Mouse (Mus musculus): ENCODE measurements around the gene Pak7.
A peak's percentile ranks its signal among the peaks of the same experiment; 100 is the strongest.

Pak7 gene

GRCm38 (mm10) chr2:136175030-136175429 is 212.7 kb downstream of the Pak7 start:
- DNase-seq (ENCODE audit: low spot score in 2 of 2): no peak

- no peak for DNase-seq (ENCODE audit: low spot score in 2 of 2)
These were observed 237.0 kb downstream of the Pak7 start for GRCm38 (mm10) chr2:136150752-136151151.

- DNase-seq (ENCODE audit: low spot score in 2 of 2): no peak
These were observed 238.2 kb downstream of the Pak7 start for GRCm38 (mm10) chr2:136149530-136149929.

- peak; percentile 29 to 70 for DNase-seq (ENCODE audit: low spot score in 2 of 2)
These were observed 238.8 kb downstream of the Pak7 start for GRCm38 (mm10) chr2:136148999-136149398.

GRCm38 (mm10) chr2:136140807-136141206 is 247.0 kb downstream of the Pak7 start:
- no peak for DNase-seq (ENCODE audit: low spot score in 2 of 2)

- peak in 1 of 2 experiments; percentile 14 for DNase-seq (ENCODE audit: low spot score in 2 of 2)
These were observed 248.4 kb downstream of the Pak7 start for GRCm38 (mm10) chr2:136139159-136140069.

GRCm38 (mm10) chr2:136138451-136138850 is 249.3 kb downstream of the Pak7 start:
- DNase-seq (ENCODE audit: low spot score in 2 of 2): no peak

GRCm38 (mm10) chr2:136121867-136122266 is 265.9 kb downstream of the Pak7 start:
- no peak for DNase-seq (ENCODE audit: low spot score in 2 of 2)

GRCm38 (mm10) chr2:136118006-136118405 is 269.8 kb downstream of the Pak7 start:
- DNase-seq (ENCODE audit: low spot score in 2 of 2): no peak

GRCm38 (mm10) chr2:136113374-136113773 is 274.4 kb downstream of the Pak7 start:
- DNase-seq (ENCODE audit: low spot score in 2 of 2): no peak

- DNase-seq (ENCODE audit: low spot score in 2 of 2): no peak
These were observed 278.8 kb downstream of the Pak7 start for GRCm38 (mm10) chr2:136109038-136109363.

GRCm38 (mm10) chr2:136108124-136109037 is 279.4 kb downstream of the Pak7 start:
- no peak for DNase-seq (ENCODE audit: low spot score in 2 of 2)

- no peak for DNase-seq (ENCODE audit: low spot score in 2 of 2)
These were observed 280.2 kb downstream of the Pak7 start for GRCm38 (mm10) chr2:136107597-136107996.

GRCm38 (mm10) chr2:136097143-136097542 is 290.6 kb downstream of the Pak7 start:
- DNase-seq (ENCODE audit: low spot score in 2 of 2): no peak

GRCm38 (mm10) chr2:136095978-136096377 is 291.8 kb downstream of the Pak7 start:
- DNase-seq (ENCODE audit: low spot score in 2 of 2): no peak

- DNase-seq (ENCODE audit: low spot score in 2 of 2): no peak
These were observed 323.4 kb downstream of the Pak7 start for GRCm38 (mm10) chr2:136064356-136064755.

GRCm38 (mm10) chr2:136059029-136059669 is 328.6 kb downstream of the Pak7 start:
- DNase-seq (ENCODE audit: low spot score in 2 of 2): no peak

- DNase-seq (ENCODE audit: low spot score in 2 of 2): no peak
These were observed 329.4 kb downstream of the Pak7 start for GRCm38 (mm10) chr2:136058398-136058797.

GRCm38 (mm10) chr2:136057861-136058331 is 329.9 kb downstream of the Pak7 start:
- DNase-seq (ENCODE audit: low spot score in 2 of 2): no peak

- DNase-seq (ENCODE audit: low spot score in 2 of 2): no peak
These were observed 336.0 kb downstream of the Pak7 start, which contains the start of gene Lamp5 for GRCm38 (mm10) chr2:136051688-136052289. Gene Lamp5, plus strand, starts transcription at chr2:136052239.
